Mouse (Mus musculus) embryonic facial prominence, embryonic 14.5 days (tissue): Measurements from ENCODE around the gene Ctnnd2. TPM values are rescaled to one million over a fixed set of nuclear protein-coding genes. Genes with fewer than 3 reads are reported as not detected.
A peak's percentile ranks its signal among the peaks of the same experiment; 100 is the strongest.

ENCODE experiments used
- ATAC-seq: fragments of 200-750 bp; cut with Nextera tagmentation; 2 replicates; pipeline ENCODE4 v1.8.0; 2017; ENCODE audit warnings: low read depth, moderate number of reproducible peaks, moderate TSS enrichment
- DNase-seq: peaks from one replicate; pipeline ENCODE4 v3.0.0-alpha.2; 2015; ENCODE audit warnings: low spot score
- H3K27ac ChIP-seq: fragments of 300-500 bp; sonication (generic); replicated peaks from 2 replicates; pipeline ENCODE4 v1.5.1; 2014; ENCODE audit warnings: low read depth, mild to moderate bottlenecking, low read length, moderate library complexity
- H3K27me3 ChIP-seq: fragments of 300-500 bp; sonication (generic); replicated peaks from 2 replicates; pipeline ENCODE4 v1.6.1; 2014; ENCODE audit warnings: low read length; ENCODE audit not compliant: control insufficient read depth, insufficient read depth
- H3K36me3 ChIP-seq: fragments of 300-500 bp; sonication (generic); 2 replicates; pipeline ENCODE4 v1.6.1; 2014; ENCODE audit warnings: low read length, mixed read lengths; ENCODE audit not compliant: control insufficient read depth, insufficient read depth
- H3K4me1 ChIP-seq: fragments of 300-500 bp; sonication (generic); 2 replicates; pipeline ENCODE4 v1.6.1; 2014; ENCODE audit warnings: antibody characterized with exemption, low read length; ENCODE audit not compliant: control insufficient read depth, insufficient read depth
- H3K4me2 ChIP-seq: fragments of 300-500 bp; sonication (generic); 2 replicates; pipeline ENCODE4 v1.6.1; 2014; ENCODE audit warnings: low read depth, mild to moderate bottlenecking, low read length, moderate library complexity, mixed read lengths
- H3K4me3 ChIP-seq: fragments of 300-500 bp; sonication (generic); 2 replicates; pipeline ENCODE4 v1.5.1; 2014; ENCODE audit warnings: low read depth, mild to moderate bottlenecking, low read length
- H3K9ac ChIP-seq: fragments of 300-500 bp; sonication (generic); 2 replicates; pipeline ENCODE4 v1.6.1; 2014; ENCODE audit warnings: low read depth, mild to moderate bottlenecking, low read length, moderate library complexity, mixed read lengths
- H3K9me3 ChIP-seq: fragments of 300-500 bp; sonication (generic); 2 replicates; pipeline ENCODE4 v1.6.1; 2016; ENCODE audit warnings: low read length; ENCODE audit not compliant: control insufficient read depth
- WGBS: fragments of 180-500 bp; shearing (Covaris S2); extraction: QIAGEN DNeasy Blood & Tissue Kit; methylation state at CpG from one replicate; pipeline ENCODE4 v1.1.7; 2014; 5-methylcytosine and 5-hydroxymethylcytosine counted together
- polyA plus RNA-seq: library from polyadenylated mRNA; unstranded; fragments of >200 nt; fragmentation: Nextera tagmentation; extraction: Ambion mirVana; gene quantifications from 2 replicates; pipeline ENCODE4 v1.2.1, GENCODE M21; 2014

Gene Ctnnd2
- polyA plus RNA-seq, 1 experiment from 2014 or later: 7.9 TPM

- Histone ChIP-seq H3K4me1 (no peaks in the 10 kb centered on the region), H3K27me3 (no peaks in the 10 kb centered on the region), H3K9ac (no peak overlapping the region), H3K4me2 (no peak overlapping the region), H3K27ac (no peak overlapping the region), H3K36me3 (no peaks in the 10 kb centered on the region), H3K9me3 (no peaks in the 10 kb centered on the region), H3K4me3 (no peak overlapping the region)
- WGBS: 80% methylated on average over 4 of the region's 4 CpGs
- ATAC-seq (no peak), DNase-seq (peak; percentile 5)
Observed at GRCm38 (mm10) chr15:30276691-30277090, 104.3 kb downstream of the Ctnnd2 start.

- Histone ChIP-seq H3K4me1 (no peaks in the 10 kb centered on the region), H3K9me3 (no peaks in the 10 kb centered on the region), H3K4me3 (no peak overlapping the region), H3K36me3 (no peaks in the 10 kb centered on the region), H3K9ac (no peak overlapping the region), H3K27me3 (no peaks in the 10 kb centered on the region), H3K4me2 (no peak overlapping the region), H3K27ac (no peak overlapping the region)
- 92% methylated on average over 4 of the region's 4 CpGs for WGBS
- DNase-seq (no peak), ATAC-seq (no peak)
Observed at GRCm38 (mm10) chr15:30278610-30279009, 106.2 kb downstream of the Ctnnd2 start.

GRCm38 (mm10) chr15:30285572-30286244 lies 113.3 kb downstream of the Ctnnd2 start:
- no peaks in the 10 kb centered on the region for H3K9me3 ChIP-seq
- ATAC-seq (no peak), DNase-seq (peak; percentile 11)
- H3K27ac ChIP-seq: no peak overlapping the region
- H3K4me3 ChIP-seq: no peak overlapping the region
- H3K36me3 ChIP-seq: no peaks in the 10 kb centered on the region
- 79% methylated on average over 15 of the region's 15 CpGs for WGBS
- H3K9ac ChIP-seq: no peak overlapping the region
- H3K4me1 ChIP-seq: no peaks in the 10 kb centered on the region
- no peak overlapping the region for H3K4me2 ChIP-seq
- H3K27me3 ChIP-seq: no peaks in the 10 kb centered on the region

GRCm38 (mm10) chr15:30286245-30286642 lies 113.9 kb downstream of the Ctnnd2 start:
- Histone ChIP-seq H3K9ac (no peak overlapping the region), H3K36me3 (no peaks in the 10 kb centered on the region), H3K4me2 (no peak overlapping the region), H3K4me1 (no peaks in the 10 kb centered on the region), H3K27me3 (no peaks in the 10 kb centered on the region), H3K4me3 (no peak overlapping the region), H3K27ac (no peak overlapping the region), H3K9me3 (no peaks in the 10 kb centered on the region)
- no peak for DNase-seq
- no peak for ATAC-seq
- 73% methylated on average over 7 of the region's 7 CpGs for WGBS

- H3K27ac ChIP-seq: no peak overlapping the region
- no peak overlapping the region for H3K9ac ChIP-seq
- no peaks in the 10 kb centered on the region for H3K4me1 ChIP-seq
- WGBS: 72% methylated on average over 2 of the region's 2 CpGs
- no peak overlapping the region for H3K4me3 ChIP-seq
- DNase-seq (no peak), ATAC-seq (no peak)
- no peaks in the 10 kb centered on the region for H3K27me3 ChIP-seq
- H3K9me3 ChIP-seq: peaks cover 15% of the 10 kb centered on the region
- no peak overlapping the region for H3K4me2 ChIP-seq
- no peaks in the 10 kb centered on the region for H3K36me3 ChIP-seq
Observed at GRCm38 (mm10) chr15:30302824-30303223, 130.4 kb downstream of the Ctnnd2 start.

GRCm38 (mm10) chr15:30306437-30306836 lies 134.0 kb downstream of the Ctnnd2 start:
- Histone ChIP-seq H3K4me3 (no peak overlapping the region), H3K36me3 (no peaks in the 10 kb centered on the region), H3K27ac (no peak overlapping the region), H3K4me2 (no peak overlapping the region), H3K9ac (no peak overlapping the region), H3K27me3 (no peaks in the 10 kb centered on the region), H3K4me1 (no peaks in the 10 kb centered on the region), H3K9me3 (peaks cover 12% of the 10 kb centered on the region)
- DNase-seq (no peak), ATAC-seq (no peak)
- 91% methylated on average over 7 of the region's 7 CpGs for WGBS

- ATAC-seq: no peak
Observed at GRCm38 (mm10) chr15:30322543-30322942, 150.2 kb downstream of the Ctnnd2 start.

GRCm38 (mm10) chr15:30333336-30334310 lies 161.2 kb downstream of the Ctnnd2 start:
- no peak overlapping the region for H3K4me2 ChIP-seq
- H3K27ac ChIP-seq: no peak overlapping the region
- no peaks in the 10 kb centered on the region for H3K4me1 ChIP-seq
- no peaks in the 10 kb centered on the region for H3K9me3 ChIP-seq
- DNase-seq: no peak
- ATAC-seq: no peak
- no peak overlapping the region for H3K9ac ChIP-seq
- H3K36me3 ChIP-seq: no peaks in the 10 kb centered on the region
- no peak overlapping the region for H3K4me3 ChIP-seq
- H3K27me3 ChIP-seq: no peaks in the 10 kb centered on the region
- 71% methylated on average over 2 of the region's 2 CpGs for WGBS

More at GRCm38 (mm10) chr15:30322543-30322942, 150.2 kb downstream of the Ctnnd2 start:
- DNase-seq: no peak
- H3K9ac ChIP-seq: no peak overlapping the region
- H3K36me3 ChIP-seq: no peaks in the 10 kb centered on the region
- H3K27me3 ChIP-seq: no peaks in the 10 kb centered on the region
- H3K9me3 ChIP-seq: no peaks in the 10 kb centered on the region
- H3K4me3 ChIP-seq: no peak overlapping the region
- H3K4me1 ChIP-seq: no peaks in the 10 kb centered on the region
- 74% methylated on average over 2 of the region's 2 CpGs for WGBS
- H3K4me2 ChIP-seq: no peak overlapping the region
- no peak overlapping the region for H3K27ac ChIP-seq
